Comparison of ENCODE assay signal across 9 mouse cellular contexts in the genomic region with DNA sequence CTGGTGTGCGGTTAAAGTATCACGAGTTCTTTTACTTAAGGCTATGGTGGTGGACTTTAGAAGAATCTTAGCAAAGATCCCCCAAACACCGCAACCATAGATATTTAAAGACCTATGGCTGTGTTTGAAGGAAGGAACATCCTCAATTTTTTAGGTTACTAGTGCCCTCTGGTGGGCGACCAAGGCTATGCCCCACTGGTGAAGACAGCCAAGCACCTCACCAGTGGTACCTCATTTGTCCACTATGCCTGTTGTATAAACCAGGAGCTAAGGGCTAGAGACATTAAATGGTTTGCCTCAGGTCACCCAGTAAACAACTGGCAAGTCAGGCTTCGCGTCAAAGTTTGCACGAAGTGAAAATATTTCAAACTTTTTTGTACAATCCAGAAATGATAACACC. TPM values are rescaled to one million over a fixed set of nuclear protein-coding genes. Genes with fewer than 3 reads are reported as not detected.
DNase-seq lines count a peak whose midpoint lies in the region; ATAC-seq and TF ChIP-seq lines count a peak whose summit lies in the region.
"Had no signal": no experiment of that assay in that cellular context is flagged by ENCODE, and none has a peak within 500 bp of the region (broad histone marks: within the 10 kb centered on the region; RNA-seq: fewer than 3 reads in every experiment).

No protein-coding gene starts in this region.

- no peak for TF ChIP-seq POLR2A in cortical plate, adult 2 months (IDR thresholded peaks at IDR 0.05; ENCODE audit: extremely low read depth, insufficient read depth, low read length)

- no peaks in the 10 kb centered on the region for H3K27me3 ChIP-seq in lung, postnatal 0 days (replicated peaks; ENCODE audit: insufficient read depth, low read length)

- intact Hi-C loops in gastrocnemius, postnatal 36 days (cut with DNase I), result no loop called here
- intact Hi-C loops in gastrocnemius, postnatal 14 days (cut with DNase I; ENCODE audit: low total_unique reads), result no loop called here

- 58% methylated on average over 7 of the region's 7 CpGs for WGBS in lung, postnatal 0 days

- H3K4me1 ChIP-seq in cortical plate, adult 2 months (ENCODE audit: control insufficient read depth, insufficient read depth, low read length), result peaks cover 2% of the 10 kb centered on the region
- no peaks in the 10 kb centered on the region for H3K4me1 ChIP-seq in lung, postnatal 0 days (ENCODE audit: insufficient read depth, low read depth, low read length)

- TF ChIP-seq CTCF in cortical plate, adult 2 months (IDR thresholded peaks at IDR 0.05; ENCODE audit: extremely low read depth, insufficient read depth, low read length), result peak; percentile 76
- peak; percentile 75 for TF ChIP-seq CTCF in lung, postnatal 0 days (IDR thresholded peaks at IDR 0.05)

- TF ChIP-seq EP300 in lung, postnatal 0 days (IDR thresholded peaks at IDR 0.05), result no peak

- peak; percentile 61 for ATAC-seq in activated CD4-positive, CD25-positive, alpha-beta regulatory T cell, adult 4 months
- ATAC-seq in lung, postnatal 0 days, result no peak

- H3K9ac ChIP-seq in lung, postnatal 0 days (replicated peaks; ENCODE audit: low read depth), result no peak overlapping the region

- H3K9me3 ChIP-seq in lung, postnatal 0 days (ENCODE audit: low read length), result no peaks in the 10 kb centered on the region

- no peak overlapping the region for H3K4me2 ChIP-seq in lung, postnatal 0 days (replicated peaks; ENCODE audit: low read depth, low read length)

- H3K27ac ChIP-seq in cortical plate, adult 2 months (ENCODE audit: insufficient read depth, low read length), result no peak overlapping the region
- H3K27ac ChIP-seq in lung, postnatal 0 days (ENCODE audit: low read length), result no peak overlapping the region
- H3K27ac ChIP-seq: macrophage had no signal

- H3K36me3 ChIP-seq in lung, postnatal 0 days (ENCODE audit: insufficient read depth, low read length), result 0 out of 2 replicates have a peak, but pooled peaks cover 9% of the 10 kb centered on the region

- no peak overlapping the region for H3K4me3 ChIP-seq in cortical plate, adult 2 months (ENCODE audit: insufficient read depth, low read length)
- no peak overlapping the region for H3K4me3 ChIP-seq in lung, postnatal 0 days (ENCODE audit: low read depth, low read length)

- DNase-seq in gastrocnemius, adult 18-20 months (ENCODE audit: low spot score), result peak; percentile 50
- DNase-seq in gastrocnemius, postnatal 36 days, result no peak
- DNase-seq in gastrocnemius, postnatal 14 days, result peak; percentile 33
- DNase-seq in kidney, postnatal 14 days, result peak; percentile 36
- peak; percentile 61 for DNase-seq in lung, postnatal 0 days (ENCODE audit: low spot score)
- DNase-seq in retina, postnatal 7 days (ENCODE audit: low read depth, low spot score), result peak; percentile 37

RNA-seq across cellular contexts. Expression of a gene that starts 47.6 kb away (rescaled TPM):
- total RNA-seq in gastrocnemius, adult 18-20 months (2021), result 10 to 100 TPM; 20.6 to 22.3 TPM
- 10 to 100 TPM; 22.7 to 28.1 TPM for total RNA-seq in gastrocnemius, postnatal 36 days (2021)
- polyA plus RNA-seq in activated CD4-positive, CD25-positive, alpha-beta regulatory T cell, adult 4 months (2017; shearing (Covaris generic)), result 100 to 1,000 TPM in 1 of 2 experiments, 10 to 100 TPM in 1; 84.8 to 102 TPM
- 67.3 and 68.3 TPM in 2 replicates for polyA plus RNA-seq in cortical plate, adult 2 months (2012; rRNA removed)
- total RNA-seq in gastrocnemius, postnatal 14 days (2021), result 10 to 100 TPM; 23.0 to 33.2 TPM
- polyA plus RNA-seq in lung, postnatal 0 days (2015; fragmentation: Nextera tagmentation; extraction: Ambion mirVana), result 14.9 and 19.3 TPM in 2 replicates

Comparison
In these comparisons a context has a peak if more than half of its experiments do, and no peak if none do; other contexts are left out.
1. DNase-seq: peak in gastrocnemius, adult 18-20 months (single experiment), gastrocnemius, postnatal 14 days (single experiment), kidney, postnatal 14 days (single experiment), lung, postnatal 0 days (single experiment) and retina, postnatal 7 days (single experiment); none in gastrocnemius, postnatal 36 days (0 of 2).